Mouse (Mus musculus) forebrain, postnatal 0 days (tissue): Measurements from ENCODE around the gene Zmat5. TPM values are rescaled to one million over a fixed set of nuclear protein-coding genes. Genes with fewer than 3 reads are reported as not detected.
A peak's percentile ranks its signal among the peaks of the same experiment; 100 is the strongest.

Experiments
- ATAC-seq: fragments of 200-750 bp; cut with Nextera tagmentation; 2 replicates; pipeline ENCODE4 v1.8.0; 2017; ENCODE audit warnings: mild to moderate bottlenecking, moderate library complexity
- DNase-seq: peaks from one replicate; pipeline ENCODE4 v3.0.0-alpha.2; 2015
- H3K27ac ChIP-seq: fragments of 300-500 bp; sonication (generic); 2 replicates; pipeline ENCODE4 v1.5.1; 2014; ENCODE audit warnings: low read depth, mild to moderate bottlenecking, antibody characterized with exemption, low read length, moderate library complexity, mixed read lengths
- H3K27me3 ChIP-seq: fragments of 300-500 bp; sonication (generic); 2 replicates; pipeline ENCODE4 v1.6.1; 2014; ENCODE audit warnings: mild to moderate bottlenecking, low read length, mixed read lengths; ENCODE audit not compliant: insufficient read depth
- H3K36me3 ChIP-seq: fragments of 300-500 bp; sonication (generic); 2 replicates; pipeline ENCODE4 v1.6.1; 2014; ENCODE audit warnings: mild to moderate bottlenecking, moderate library complexity; ENCODE audit not compliant: insufficient read depth
- H3K4me1 ChIP-seq: fragments of 300-500 bp; sonication (generic); 2 replicates; pipeline ENCODE4 v1.6.1; 2014; ENCODE audit warnings: antibody characterized with exemption; ENCODE audit not compliant: insufficient read depth
- H3K4me2 ChIP-seq: fragments of 300-500 bp; sonication (generic); 2 replicates; pipeline ENCODE4 v1.6.1; 2014; ENCODE audit warnings: low read depth, mild to moderate bottlenecking, moderate library complexity
- H3K4me3 ChIP-seq: fragments of 300-500 bp; sonication (generic); 2 replicates; pipeline ENCODE4 v1.5.1; 2014; ENCODE audit warnings: low read depth, low read length, mixed read lengths
- H3K9ac ChIP-seq: fragments of 300-500 bp; sonication (generic); 2 replicates; pipeline ENCODE4 v1.6.1; 2014; ENCODE audit warnings: mild to moderate bottlenecking
- H3K9me3 ChIP-seq: fragments of 300-500 bp; sonication (generic); 2 replicates; pipeline ENCODE4 v1.6.1; 2016; ENCODE audit warnings: low read length
- CTCF ChIP-seq: sonication (generic); IDR thresholded peaks from 2 replicates; pipeline ENCODE4 v1.5.1; 2016; ENCODE audit warnings: antibody characterized with exemption, control low read depth, low read depth
- WGBS: fragments of 180-500 bp; shearing (Covaris S2); extraction: QIAGEN DNeasy Blood & Tissue Kit; methylation state at CpG from one replicate; pipeline ENCODE4 v1.1.7; 2014; 5-methylcytosine and 5-hydroxymethylcytosine counted together
- polyA plus RNA-seq: library from polyadenylated mRNA; unstranded; fragments of >200 nt; fragmentation: Nextera tagmentation; extraction: Ambion mirVana; gene quantifications from 2 replicates; pipeline ENCODE4 v1.2.1, GENCODE M21; 2015
- total RNA-seq: library from RNA; depleted of rRNA; stranded (reverse); fragments of >200 nt; gene quantifications from 2 replicates; pipeline ENCODE4 v1.2.3, GENCODE M21; 2014

Zmat5 gene
- total and polyA plus RNA-seq, 2 experiments from 2014 or later = 20.6 to 62.6 TPM

DNA sequence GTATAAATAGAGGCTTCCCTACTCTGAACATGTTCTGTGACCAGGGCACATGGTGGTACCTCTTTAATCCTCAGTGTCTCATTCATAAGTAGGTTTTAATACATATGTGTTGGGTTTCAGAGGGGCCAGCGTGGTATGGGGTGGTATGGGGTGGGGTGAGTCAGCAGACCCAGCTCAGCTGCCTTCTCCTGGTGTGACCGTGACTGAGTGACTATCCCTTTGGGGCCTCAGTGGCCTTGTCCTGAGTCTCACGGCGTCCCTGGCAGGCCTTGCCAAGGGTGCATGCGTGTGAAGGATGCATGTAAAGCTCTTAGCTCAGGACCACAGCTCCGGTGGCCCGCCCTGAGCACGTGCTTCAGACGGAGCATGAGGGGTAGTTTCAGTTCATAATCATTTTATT is 15.5 kb downstream of the Zmat5 start:
- TF ChIP-seq CTCF = no peak
- Histone ChIP-seq H3K9me3 (no peaks in the 10 kb centered on the region), H3K4me1 (no peaks in the 10 kb centered on the region), H3K27ac (no peak overlapping the region), H3K4me3 (no peak overlapping the region), H3K9ac (no peak overlapping the region), H3K27me3 (no peaks in the 10 kb centered on the region), H3K4me2 (no peak overlapping the region), H3K36me3 (peaks cover 11% of the 10 kb centered on the region)
- DNase-seq (no peak), ATAC-seq (no peak)
- WGBS = 90% methylated on average over 9 of the region's 9 CpGs

DNA sequence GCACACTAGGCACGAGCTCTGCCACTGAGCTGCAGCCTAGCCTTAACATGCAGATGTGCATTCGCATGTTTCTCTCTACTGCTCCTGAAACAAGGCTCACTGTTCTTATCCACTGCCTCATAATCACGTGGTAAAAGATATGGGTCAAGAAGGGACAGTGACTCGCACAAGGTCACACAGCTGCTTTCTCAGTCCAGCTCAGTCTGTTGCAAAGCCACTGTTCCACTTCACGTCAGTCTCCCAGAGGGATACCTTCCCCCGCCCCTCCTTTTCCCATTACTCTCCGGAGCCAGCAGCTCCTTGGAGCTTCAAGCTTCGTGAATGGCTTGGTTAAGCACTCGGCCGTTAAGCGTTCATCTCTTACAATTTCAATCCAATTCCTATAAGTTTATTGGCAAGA is 15.9 kb downstream of the Zmat5 start:
- no peak overlapping the region for H3K4me2 ChIP-seq
- no peak overlapping the region for H3K9ac ChIP-seq
- no peaks in the 10 kb centered on the region for H3K27me3 ChIP-seq
- ATAC-seq (no peak), DNase-seq (peak; percentile 10)
- no peak overlapping the region for H3K27ac ChIP-seq
- 58% methylated on average over 11 of the region's 11 CpGs for WGBS
- no peaks in the 10 kb centered on the region for H3K9me3 ChIP-seq
- peaks cover 11% of the 10 kb centered on the region for H3K36me3 ChIP-seq
- no peak for TF ChIP-seq CTCF
- no peak overlapping the region for H3K4me3 ChIP-seq
- H3K4me1 ChIP-seq = no peaks in the 10 kb centered on the region

DNA sequence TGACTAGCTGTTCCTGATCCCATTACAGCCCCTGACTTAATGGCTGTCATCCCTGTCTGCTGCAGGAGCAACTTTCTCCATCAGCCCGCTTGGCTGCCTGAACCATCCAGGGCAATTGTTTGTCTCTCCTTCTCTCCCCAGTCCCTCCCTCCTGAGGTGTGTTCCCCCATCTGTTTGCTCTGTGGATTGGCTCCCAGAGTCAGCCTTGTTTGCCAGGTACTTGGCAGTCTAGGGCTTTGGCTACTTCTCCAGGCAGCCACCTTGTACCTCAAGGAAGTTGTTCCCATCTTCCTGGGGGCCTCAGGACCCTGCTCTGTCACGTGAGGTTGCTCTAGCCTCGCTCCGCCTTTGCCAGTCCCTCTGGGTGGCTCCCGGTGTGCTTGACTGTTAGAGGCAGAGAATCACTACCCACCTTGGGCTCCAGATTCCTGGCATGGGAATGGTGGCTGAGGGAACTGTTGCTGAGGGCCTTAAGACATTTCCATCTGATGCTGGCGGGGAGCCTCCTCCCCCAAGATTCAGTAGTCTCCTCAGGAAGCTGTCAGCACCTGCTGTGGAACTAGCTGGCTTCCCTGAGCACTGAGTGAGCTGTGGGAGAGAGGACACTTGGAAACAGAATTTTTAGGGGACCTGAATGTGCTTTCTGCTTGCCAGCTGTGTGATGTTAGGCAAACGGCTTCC is 16.6 kb downstream of the Zmat5 start:
- Histone ChIP-seq H3K4me2 (no peak overlapping the region), H3K4me3 (no peak overlapping the region), H3K9me3 (no peaks in the 10 kb centered on the region), H3K4me1 (no peaks in the 10 kb centered on the region), H3K27ac (no peak overlapping the region), H3K36me3 (peaks cover 11% of the 10 kb centered on the region), H3K9ac (no peak overlapping the region), H3K27me3 (no peaks in the 10 kb centered on the region)
- WGBS = 40% methylated on average over 7 of the region's 7 CpGs
- DNase-seq (peak; percentile 39), ATAC-seq (no peak)
- TF ChIP-seq CTCF = no peak

DNA sequence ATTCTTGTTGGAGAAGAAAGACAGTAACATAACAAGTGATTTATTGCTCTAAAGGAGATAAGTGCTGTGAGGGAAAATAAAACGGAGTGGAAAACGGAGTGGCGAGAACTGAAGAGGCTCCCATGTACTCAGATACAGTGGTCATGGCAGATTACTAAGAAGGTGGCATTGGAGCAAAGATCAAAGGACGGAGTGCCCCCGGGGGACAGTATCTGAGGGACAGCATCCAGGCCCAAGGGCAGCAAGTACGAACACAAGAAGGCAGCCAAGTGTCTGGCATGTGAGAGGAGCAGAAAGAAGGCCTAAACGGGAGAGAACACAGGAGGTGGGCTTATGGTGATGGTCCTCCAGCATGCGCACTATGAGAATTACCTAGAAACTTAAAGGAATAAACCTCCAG is 17.2 kb downstream of the Zmat5 start:
- Histone ChIP-seq H3K4me1 (no peaks in the 10 kb centered on the region), H3K9ac (no peak overlapping the region), H3K27me3 (no peaks in the 10 kb centered on the region), H3K4me2 (no peak overlapping the region), H3K9me3 (no peaks in the 10 kb centered on the region), H3K36me3 (peaks cover 16% of the 10 kb centered on the region), H3K27ac (0 out of 2 replicates have a peak overlapping the region, but pooled peaks have one; percentile 21), H3K4me3 (no peak overlapping the region)
- TF ChIP-seq CTCF = no peak
- DNase-seq = no peak
- no peak for ATAC-seq
- WGBS = 83% methylated on average over 8 of the region's 8 CpGs

DNA sequence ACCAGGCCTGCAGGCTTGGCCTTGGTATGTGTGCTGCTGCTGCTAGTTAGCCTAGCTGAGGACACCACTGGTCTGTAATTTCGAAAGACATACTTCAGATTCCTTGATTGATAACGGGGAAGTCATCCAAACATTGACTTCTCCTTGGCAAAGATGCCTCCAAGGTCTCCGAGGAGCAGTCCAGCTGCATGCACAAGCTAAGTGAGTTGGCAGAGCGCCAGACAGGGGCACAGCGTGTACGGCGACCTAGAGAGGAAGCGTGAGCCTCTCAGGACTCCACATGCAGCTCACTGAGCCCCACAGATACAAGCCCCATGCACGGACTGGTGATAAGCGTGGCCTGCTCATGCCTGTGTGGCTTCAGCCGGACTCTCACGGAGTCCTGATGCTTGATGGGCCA is 25.1 kb downstream of the Zmat5 start:
- no peak overlapping the region for H3K9ac ChIP-seq
- H3K4me2 ChIP-seq = no peak overlapping the region
- no peaks in the 10 kb centered on the region for H3K9me3 ChIP-seq
- TF ChIP-seq CTCF = no peak
- H3K4me1 ChIP-seq = no peaks in the 10 kb centered on the region
- H3K27me3 ChIP-seq = no peaks in the 10 kb centered on the region
- H3K27ac ChIP-seq = no peak overlapping the region
- no peak overlapping the region for H3K4me3 ChIP-seq
- H3K36me3 ChIP-seq = peaks cover 8% of the 10 kb centered on the region
- DNase-seq (peak; percentile 10), ATAC-seq (no peak)
- 55% methylated on average over 12 of the region's 12 CpGs for whole genome bisulfite sequencing

DNA sequence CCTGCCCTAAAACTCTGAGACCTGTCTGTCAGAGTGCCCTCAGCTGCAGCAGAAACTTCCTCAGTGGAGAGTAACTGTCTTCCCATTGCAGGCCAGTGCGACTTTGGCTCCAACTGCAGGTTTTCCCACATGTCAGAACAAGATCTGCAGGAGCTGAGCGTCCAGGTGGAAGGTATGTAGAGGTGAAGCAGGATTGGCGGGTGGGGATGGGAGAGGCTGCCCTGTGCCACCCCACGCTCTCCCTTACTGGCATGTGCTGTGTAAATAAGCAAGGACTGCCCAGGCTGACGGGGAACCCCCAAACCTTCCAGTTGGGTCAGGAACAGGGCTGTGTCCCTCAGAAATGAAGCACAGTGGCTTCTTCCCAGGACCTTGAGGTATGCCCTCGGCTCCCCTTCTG is 25.6 kb downstream of the Zmat5 start:
- 85% methylated on average over 6 of the region's 6 CpGs for WGBS
- ATAC-seq = no peak
- Histone ChIP-seq H3K27me3 (no peaks in the 10 kb centered on the region), H3K4me1 (no peaks in the 10 kb centered on the region), H3K4me2 (no peak overlapping the region), H3K4me3 (no peak overlapping the region), H3K36me3 (peaks cover 5% of the 10 kb centered on the region; the same call in 1 of the 2 replicates), H3K9ac (no peak overlapping the region), H3K9me3 (no peaks in the 10 kb centered on the region), H3K27ac (no peak overlapping the region)
- no peak for TF ChIP-seq CTCF
- DNase-seq = no peak

DNA sequence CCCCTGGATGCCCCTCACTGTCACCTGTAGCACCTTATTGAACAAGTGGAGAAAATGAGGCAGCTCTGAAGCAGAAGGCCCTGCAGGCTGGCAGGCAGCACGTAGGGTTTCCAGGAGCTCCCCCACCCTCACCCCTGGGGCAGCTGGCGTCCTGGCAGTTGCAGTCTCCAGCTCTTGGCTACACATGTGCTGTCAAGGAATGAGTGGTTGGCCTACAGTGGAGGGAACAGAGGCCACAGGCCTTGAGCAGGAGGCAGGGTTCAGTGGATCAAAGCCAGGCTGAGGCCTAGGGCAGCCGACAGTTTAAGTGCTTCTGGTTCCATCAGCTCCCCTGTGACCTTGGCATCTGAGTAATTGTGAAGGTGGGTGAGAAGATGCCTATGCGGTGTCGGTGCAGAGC is 26.4 kb downstream of the Zmat5 start:
- H3K36me3 ChIP-seq = 0 out of 2 replicates have a peak, but pooled peaks cover 5% of the 10 kb centered on the region
- ATAC-seq (no peak), DNase-seq (no peak)
- no peaks in the 10 kb centered on the region for H3K9me3 ChIP-seq
- H3K27me3 ChIP-seq = no peaks in the 10 kb centered on the region
- no peaks in the 10 kb centered on the region for H3K4me1 ChIP-seq
- WGBS = 89% methylated on average over 5 of the region's 5 CpGs
- H3K27ac ChIP-seq = no peak overlapping the region
- no peak overlapping the region for H3K4me2 ChIP-seq
- no peak for TF ChIP-seq CTCF
- H3K9ac ChIP-seq = no peak overlapping the region
- no peak overlapping the region for H3K4me3 ChIP-seq
